Mouse (Mus musculus) lung, adult 2 months (tissue): ENCODE measurements around the gene Lekr1.

ENCODE experiments used
- CTCF ChIP-seq: fragments of 200-500 bp; IDR thresholded peaks from 2 replicates; pipeline ENCODE4 v1.5.1; 2011; ENCODE audit warnings: mild to moderate bottlenecking, low read length, control low read depth; ENCODE audit not compliant: insufficient read depth
- POLR2A ChIP-seq: fragments of 200-500 bp; IDR thresholded peaks from 2 replicates; pipeline ENCODE4 v1.6.1; 2011; ENCODE audit warnings: low read depth, mild to moderate bottlenecking, control low read depth, low read length, borderline replicate concordance; ENCODE audit errors: extremely low read depth

DNA sequence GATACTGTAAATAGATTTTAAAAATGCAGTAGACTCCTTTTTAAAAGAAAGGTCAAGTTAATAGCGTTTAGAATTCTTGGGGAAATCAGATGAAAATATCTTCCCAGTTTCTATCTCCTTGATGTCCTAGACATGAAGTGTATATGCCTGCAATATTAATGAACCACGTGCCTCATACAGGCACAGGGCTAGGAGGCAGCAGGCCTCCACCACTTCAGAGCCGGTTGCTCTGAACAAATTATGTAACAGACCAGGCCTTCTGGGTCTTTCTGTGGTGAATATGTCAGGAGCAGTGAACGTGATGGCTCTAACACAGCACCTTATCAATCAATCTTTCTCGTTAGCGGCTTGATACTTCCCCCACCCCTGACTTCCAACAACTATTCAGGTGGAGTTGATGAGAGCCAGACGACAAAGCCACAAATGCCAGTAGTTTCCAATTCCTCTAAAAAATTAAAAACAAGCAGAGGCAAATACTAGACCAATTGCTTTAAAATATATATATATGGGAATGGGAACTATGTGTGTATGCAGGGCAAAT is 164.0 kb downstream of the Lekr1 start:
- TF ChIP-seq CTCF (no peak), POLR2A (no peak)
